Mouse (Mus musculus) lung, postnatal 25 days (tissue): Measurements from ENCODE around the gene Shox2.

ENCODE experiments used
- DNase-seq: peaks from one replicate; pipeline ENCODE4 v3.0.0; 2022; ENCODE audit warnings: low spot score

Shox2 gene

GRCm38 (mm10) chr3:66981706-66982105, at the start of gene Shox2:
Gene Shox2, minus strand, starts transcription at chr3:66981771.
- DNase-seq, result no peak

- DNase-seq, result no peak
Observed at GRCm38 (mm10) chr3:66996820-66997219, 15.2 kb upstream of the Shox2 start.

- DNase-seq, result no peak
Observed at GRCm38 (mm10) chr3:66986287-66986560, 4.7 kb upstream of the Shox2 start.

GRCm38 (mm10) chr3:66985539-66986286, 4.1 kb upstream of the Shox2 start:
- peak; percentile 69 for DNase-seq

GRCm38 (mm10) chr3:66983481-66983880, 1.9 kb upstream of the Shox2 start:
- DNase-seq, result no peak

GRCm38 (mm10) chr3:66982181-66982911, 775 bp upstream of the Shox2 start:
- DNase-seq, result no peak

GRCm38 (mm10) chr3:66981101-66981661, 390 bp downstream of the Shox2 start, which contains the start of gene Rsrc1:
Gene Rsrc1, plus strand, starts transcription at chr3:66981390.
- DNase-seq, result no peak

GRCm38 (mm10) chr3:66980111-66980975, 1.2 kb downstream of the Shox2 start:
- no peak for DNase-seq

- no peak for DNase-seq
Observed at GRCm38 (mm10) chr3:66979491-66979890, 2.1 kb downstream of the Shox2 start.

- no peak for DNase-seq
Observed at GRCm38 (mm10) chr3:66978457-66979381, 2.9 kb downstream of the Shox2 start.

- DNase-seq, result no peak
Observed at GRCm38 (mm10) chr3:66977811-66978456, 3.6 kb downstream of the Shox2 start.

GRCm38 (mm10) chr3:66976889-66977615, 4.5 kb downstream of the Shox2 start:
- no peak for DNase-seq

GRCm38 (mm10) chr3:66974501-66974900, 7.1 kb downstream of the Shox2 start:
- no peak for DNase-seq

- peak; percentile 54 for DNase-seq
Observed at GRCm38 (mm10) chr3:66973391-66973943, 8.1 kb downstream of the Shox2 start.

GRCm38 (mm10) chr3:66972191-66972950, 9.2 kb downstream of the Shox2 start:
- DNase-seq, result no peak

- DNase-seq, result no peak
Observed at GRCm38 (mm10) chr3:66970661-66971331, 10.8 kb downstream of the Shox2 start.

- no peak for DNase-seq
Observed at GRCm38 (mm10) chr3:66970261-66970660, 11.3 kb downstream of the Shox2 start.

- no peak for DNase-seq
Observed at GRCm38 (mm10) chr3:66967508-66967907, 14.1 kb downstream of the Shox2 start.
